In the genomic region with DNA sequence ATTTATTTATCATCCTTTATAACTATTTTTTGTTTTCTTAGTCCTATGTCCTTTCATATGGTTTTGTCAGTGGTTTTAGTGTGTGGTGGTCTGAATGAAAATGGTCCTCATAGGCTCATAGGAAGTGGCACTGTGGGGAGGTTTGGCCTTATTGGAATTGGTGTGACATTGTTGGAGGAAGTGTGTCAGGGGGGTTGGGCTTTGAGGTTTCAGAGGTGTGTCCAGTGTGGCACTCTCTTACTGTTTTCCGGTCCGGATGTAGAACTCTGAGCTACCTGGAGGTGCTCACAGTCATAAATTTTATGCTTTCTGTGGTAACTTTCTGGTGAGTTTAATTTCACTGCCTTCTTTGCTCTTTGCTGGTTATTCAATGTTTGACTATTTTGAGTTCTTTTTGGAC, we compare ENCODE assay signal across 24 mouse cellular contexts. TPM values are rescaled to one million over a fixed set of nuclear protein-coding genes. Genes with fewer than 3 reads are reported as not detected.
A peak's percentile ranks its signal among the peaks of the same experiment; 100 is the strongest.
DNase-seq lines count a peak whose midpoint lies in the region; ATAC-seq and TF ChIP-seq lines count a peak whose summit lies in the region.
"Had no signal": no experiment of that assay in that cellular context is flagged by ENCODE, and none has a peak within 500 bp of the region (broad histone marks: within the 10 kb centered on the region; RNA-seq: fewer than 3 reads in every experiment).

No protein-coding gene starts in this region.

- no peaks in the 10 kb centered on the region for H3K4me1 ChIP-seq in forebrain, embryonic 16.5 days (replicated peaks; ENCODE audit: control insufficient read depth, insufficient read depth, low read length)
- H3K4me1 ChIP-seq in kidney, adult 2 months (ENCODE audit: control insufficient read depth, insufficient read depth, low read length) = no peaks in the 10 kb centered on the region
- H3K4me1 ChIP-seq in liver, embryonic 11.5 days (replicated peaks; ENCODE audit: control insufficient read depth, insufficient read depth, low read length) = no peaks in the 10 kb centered on the region
- H3K4me1 ChIP-seq: forebrain, embryonic 10.5 days; hindbrain, embryonic 15.5 days; midbrain, embryonic 10.5 days had no signal

- H3K4me3 ChIP-seq in forebrain, embryonic 16.5 days (replicated peaks; ENCODE audit: low read length) = no peak overlapping the region
- H3K4me3 ChIP-seq in kidney, adult 2 months (ENCODE audit: insufficient read depth, low read depth, low read length) = no peak overlapping the region
- H3K4me3 ChIP-seq in liver, embryonic 11.5 days (ENCODE audit: low read depth, low read length) = no peak overlapping the region
- H3K4me3 ChIP-seq: forebrain, embryonic 10.5 days; heart, adult 2 months; hindbrain, embryonic 15.5 days; midbrain, embryonic 10.5 days had no signal

- no peak overlapping the region for H3K9ac ChIP-seq in forebrain, embryonic 16.5 days (replicated peaks; ENCODE audit: low read depth, low read length)
- no peak overlapping the region for H3K9ac ChIP-seq in liver, embryonic 11.5 days (ENCODE audit: low read depth, low read length)
- H3K9ac ChIP-seq: hindbrain, embryonic 15.5 days; liver, postnatal 0 days had no signal

- WGBS in forebrain, embryonic 16.5 days = 91% methylated on average over 2 of the region's 2 CpGs
- WGBS in kidney, adult 2 months = 80% methylated on average over 2 of the region's 2 CpGs
- WGBS in liver, embryonic 11.5 days = 49% methylated on average over 2 of the region's 2 CpGs

- H3K27me3 ChIP-seq in forebrain, embryonic 16.5 days (replicated peaks; ENCODE audit: control insufficient read depth, insufficient read depth, low read length) = no peaks in the 10 kb centered on the region
- H3K27me3 ChIP-seq in kidney, adult 2 months (replicated peaks; ENCODE audit: control insufficient read depth, insufficient read depth, low read length) = no peaks in the 10 kb centered on the region
- no peaks in the 10 kb centered on the region for H3K27me3 ChIP-seq in liver, embryonic 11.5 days (replicated peaks; ENCODE audit: control insufficient read depth, insufficient read depth, low read length)
- H3K27me3 ChIP-seq: hindbrain, embryonic 15.5 days; Patski had no signal

- no peak overlapping the region for H3K27ac ChIP-seq in forebrain, embryonic 16.5 days (ENCODE audit: low read length)
- H3K27ac ChIP-seq in kidney, adult 2 months (ENCODE audit: insufficient read depth, low read depth, low read length) = no peak overlapping the region
- no peak overlapping the region for H3K27ac ChIP-seq in liver, embryonic 11.5 days (ENCODE audit: low read depth, low read length)
- H3K27ac ChIP-seq: forebrain, embryonic 10.5 days; heart, adult 2 months; hindbrain, embryonic 15.5 days; midbrain, embryonic 10.5 days had no signal

- TF ChIP-seq CTCF in kidney, adult 2 months (conservative IDR thresholded peaks at IDR 0.05; ENCODE audit: insufficient read depth, insufficient read length, low read depth, low read length) = no peak

- peak; percentile 91 for ATAC-seq in CD4-positive, CD25-positive, alpha-beta regulatory T cell, adult 4 months
- ATAC-seq in forebrain, embryonic 16.5 days = no peak
- ATAC-seq in liver, embryonic 11.5 days (replicated peaks; ENCODE audit: low FRiP score) = no peak
- ATAC-seq: Patski had no signal

- peak; percentile 5 for DNase-seq in spleen, adult 12 weeks (ENCODE audit: low spot score)
- no peak for DNase-seq in spleen, postnatal 10 days (ENCODE audit: low spot score in 2 of 2)
- DNase-seq in induced T-regulatory cell, adult 2 months (ENCODE audit: low read depth) = peak; percentile 88
- DNase-seq in natural killer cell, adult 2 months (ENCODE audit: low spot score in 2 of 2) = peak; percentile 66 to 76
- DNase-seq in kidney, adult 2 months = no peak
- no peak for DNase-seq in liver, embryonic 11.5 days (ENCODE audit: low spot score)
- DNase-seq: adrenal gland, postnatal 14 days; cerebellum, adult 11 months; cerebellum, postnatal 25 days; gastrocnemius, postnatal 10 days; heart, adult 2 months; heart, postnatal 36 days; kidney, adult 18-20 months; kidney, postnatal 25 days; left cerebral cortex, postnatal 4 days; liver; liver, postnatal 0 days; lung, postnatal 10 days had no signal

- H3K9me3 ChIP-seq in forebrain, embryonic 16.5 days (ENCODE audit: control insufficient read depth, low read length) = no peaks in the 10 kb centered on the region
- H3K9me3 ChIP-seq in liver, embryonic 11.5 days (ENCODE audit: control insufficient read depth, low read length) = no peaks in the 10 kb centered on the region
- H3K9me3 ChIP-seq: forebrain, embryonic 10.5 days; hindbrain, embryonic 15.5 days; midbrain, embryonic 10.5 days had no signal

- TF ChIP-seq POLR2A in kidney, adult 2 months (IDR thresholded peaks at IDR 0.05; ENCODE audit: low read depth, low read length) = no peak

- H3K4me2 ChIP-seq in forebrain, embryonic 16.5 days (ENCODE audit: low read length) = no peak overlapping the region
- H3K4me2 ChIP-seq in liver, embryonic 11.5 days = no peak overlapping the region
- H3K4me2 ChIP-seq: hindbrain, embryonic 15.5 days had no signal

- peaks cover 10% of the 10 kb centered on the region for H3K36me3 ChIP-seq in forebrain, embryonic 16.5 days (ENCODE audit: control insufficient read depth, insufficient read depth)
- H3K36me3 ChIP-seq in kidney, adult 2 months (ENCODE audit: control insufficient read depth, insufficient read depth, low read length) = no peaks in the 10 kb centered on the region; the same call in 1 of the 2 replicates
- H3K36me3 ChIP-seq in liver, embryonic 11.5 days (ENCODE audit: control insufficient read depth, insufficient read depth, low read length) = 0 out of 2 replicates have a peak, but pooled peaks cover 3% of the 10 kb centered on the region

RNA-seq across cellular contexts. Expression of a gene that starts 47.2 kb away (rescaled TPM):
- 10 to 100 TPM; 70.5 to 78.2 TPM for polyA plus RNA-seq in CD4-positive, CD25-positive, alpha-beta regulatory T cell, adult 4 months (2017; shearing (Covaris generic))
- polyA plus RNA-seq in forebrain, embryonic 16.5 days (2015; fragmentation: Nextera tagmentation; extraction: Ambion mirVana) = 22.3 and 24.6 TPM in 2 replicates
- polyA plus RNA-seq in kidney, adult 2 months (2012; rRNA removed) = 3.4 and 4.0 TPM in 2 replicates
- polyA plus RNA-seq in liver, embryonic 11.5 days (2014; fragmentation: Nextera tagmentation; extraction: Ambion mirVana) = 19.9 and 21.2 TPM in 2 replicates

RNA-seq across cellular contexts. Expression of a gene that starts 50.3 kb away (rescaled TPM):
- 100 to 1,000 TPM; 101 to 102 TPM for polyA plus RNA-seq in CD4-positive, CD25-positive, alpha-beta regulatory T cell, adult 4 months (2017; shearing (Covaris generic))
- 29.4 and 34.6 TPM in 2 replicates for polyA plus RNA-seq in forebrain, embryonic 16.5 days (2015; fragmentation: Nextera tagmentation; extraction: Ambion mirVana)
- polyA plus RNA-seq in kidney, adult 2 months (2012; rRNA removed) = 24.0 and 29.2 TPM in 2 replicates
- polyA plus RNA-seq in liver, embryonic 11.5 days (2014; fragmentation: Nextera tagmentation; extraction: Ambion mirVana) = 57.2 and 58.5 TPM in 2 replicates

Comparison
In these comparisons a context has a peak if more than half of its experiments do, and no peak if none do; other contexts are left out.
1. DNase-seq: peak in spleen, adult 12 weeks (single experiment), induced T-regulatory cell, adult 2 months (single experiment) and natural killer cell, adult 2 months (2 of 2); none in spleen, postnatal 10 days (0 of 2), kidney, adult 2 months (single experiment) and liver, embryonic 11.5 days (single experiment).